Mouse (Mus musculus): ENCODE measurements around the gene Tmem221.
A peak's percentile ranks its signal among the peaks of the same experiment; 100 is the strongest.

The Tmem221 gene

GRCm38 (mm10) chr8:71545053-71545452 is 13.6 kb downstream of the Tmem221 start:
- DNase-seq: no peak

- DNase-seq: no peak
These were observed 14.9 kb downstream of the Tmem221 start for GRCm38 (mm10) chr8:71543755-71544154.

GRCm38 (mm10) chr8:71542632-71543343 is 15.9 kb downstream of the Tmem221 start, which contains the start of gene Mvb12a:
TSS of gene Mvb12a (plus strand) at chr8:71542922.
- peak; percentile 93 for DNase-seq

GRCm38 (mm10) chr8:71537028-71537867 is 21.4 kb downstream of the Tmem221 start, which contains the start of gene Bst2:
TSS of gene Bst2 (minus strand) at chr8:71537456.
- DNase-seq: peak; percentile 92

- DNase-seq: peak; percentile 76
These were observed 23.0 kb downstream of the Tmem221 start for GRCm38 (mm10) chr8:71535663-71536062.

- no peak for DNase-seq
These were observed 24.3 kb downstream of the Tmem221 start for GRCm38 (mm10) chr8:71534263-71534810.

- peak; percentile 47 for DNase-seq
These were observed 27.8 kb downstream of the Tmem221 start for GRCm38 (mm10) chr8:71530735-71531467.

- DNase-seq: peak; percentile 69
These were observed 30.2 kb downstream of the Tmem221 start for GRCm38 (mm10) chr8:71528362-71529073.

- no peak for DNase-seq
These were observed 31.4 kb downstream of the Tmem221 start for GRCm38 (mm10) chr8:71527162-71527870.

GRCm38 (mm10) chr8:71526272-71526671 is 32.4 kb downstream of the Tmem221 start:
- DNase-seq: no peak

GRCm38 (mm10) chr8:71525226-71526050 is 33.2 kb downstream of the Tmem221 start, which contains the start of gene Ccdc194:
TSS of gene Ccdc194 (minus strand) at chr8:71525711.
- no peak for DNase-seq

GRCm38 (mm10) chr8:71521634-71522033 is 37.0 kb downstream of the Tmem221 start:
- DNase-seq: peak; percentile 96

GRCm38 (mm10) chr8:71519037-71519825 is 39.4 kb downstream of the Tmem221 start:
- peak; percentile 66 for DNase-seq

- DNase-seq: no peak
These were observed 41.9 kb downstream of the Tmem221 start for GRCm38 (mm10) chr8:71516786-71517185.

- no peak for DNase-seq
These were observed 43.6 kb downstream of the Tmem221 start for GRCm38 (mm10) chr8:71515043-71515442.

GRCm38 (mm10) chr8:71513018-71513754 is 45.5 kb downstream of the Tmem221 start:
- no peak for DNase-seq

GRCm38 (mm10) chr8:71511644-71512043 is 47.0 kb downstream of the Tmem221 start, which contains the start of gene Plvap:
TSS of gene Plvap (minus strand) at chr8:71511752.
- no peak for DNase-seq

GRCm38 (mm10) chr8:71509316-71509715 is 49.4 kb downstream of the Tmem221 start:
- DNase-seq: no peak

All from thymus, postnatal 14 days (tissue).